Mouse (Mus musculus) retina, postnatal 1 day (tissue): ENCODE results near the gene Mecr.
"Not testable (repeated sequence)": the region's sequence is repeated elsewhere in the genome, so short reads cannot be mapped to it uniquely, and the experiment has no call there.

Experiments
- DNase-seq: peaks from one replicate; pipeline ENCODE4 v3.0.0-alpha.2; 2012

Mecr gene

GRCm38 (mm10) chr4:131843290-131843743 lies at the start of gene Mecr:
Gene Mecr (plus strand): TSS chr4:131843470.
- peak; percentile 94 for DNase-seq

- no peak for DNase-seq
These were observed 46.8 kb upstream of the Mecr start for GRCm38 (mm10) chr4:131796312-131797080.

- no peak for DNase-seq
These were observed 45.8 kb upstream of the Mecr start for GRCm38 (mm10) chr4:131797483-131797882.

- peak; percentile 30 for DNase-seq
These were observed 45.4 kb upstream of the Mecr start for GRCm38 (mm10) chr4:131797920-131798319.

GRCm38 (mm10) chr4:131798968-131799367 lies 44.3 kb upstream of the Mecr start:
- DNase-seq: no peak

- no peak for DNase-seq
These were observed 39.4 kb upstream of the Mecr start for GRCm38 (mm10) chr4:131803846-131804245.

GRCm38 (mm10) chr4:131804732-131805131 lies 38.5 kb upstream of the Mecr start:
- DNase-seq: not testable (repeated sequence)

GRCm38 (mm10) chr4:131805255-131805654 lies 38.0 kb upstream of the Mecr start:
- no peak for DNase-seq

GRCm38 (mm10) chr4:131812458-131812857 lies 30.8 kb upstream of the Mecr start:
- DNase-seq: peak; percentile 42

- no peak for DNase-seq
These were observed 29.5 kb upstream of the Mecr start for GRCm38 (mm10) chr4:131813798-131814197.

- no peak for DNase-seq
These were observed 28.4 kb upstream of the Mecr start for GRCm38 (mm10) chr4:131814869-131815268.

GRCm38 (mm10) chr4:131815774-131816173 lies 27.5 kb upstream of the Mecr start:
- no peak for DNase-seq

GRCm38 (mm10) chr4:131818926-131819325 lies 24.3 kb upstream of the Mecr start:
- DNase-seq: no peak

GRCm38 (mm10) chr4:131821161-131821731 lies 22.0 kb upstream of the Mecr start:
- DNase-seq: peak; percentile 71

- no peak for DNase-seq
These were observed 20.7 kb upstream of the Mecr start for GRCm38 (mm10) chr4:131822583-131822982.

- peak; percentile 75 for DNase-seq
These were observed 18.3 kb upstream of the Mecr start for GRCm38 (mm10) chr4:131824939-131825338.

- peak; percentile 60 for DNase-seq
These were observed 17.4 kb upstream of the Mecr start for GRCm38 (mm10) chr4:131825830-131826229.

GRCm38 (mm10) chr4:131826905-131827304 lies 16.4 kb upstream of the Mecr start:
- DNase-seq: peak; percentile 80

GRCm38 (mm10) chr4:131829123-131829522 lies 14.1 kb upstream of the Mecr start:
- DNase-seq: no peak

- no peak for DNase-seq
These were observed 11.7 kb upstream of the Mecr start for GRCm38 (mm10) chr4:131831546-131832045.

- no peak for DNase-seq
These were observed 10.4 kb upstream of the Mecr start for GRCm38 (mm10) chr4:131832759-131833407.

- peak; percentile 94 for DNase-seq
These were observed 9.2 kb upstream of the Mecr start for GRCm38 (mm10) chr4:131833971-131834609.

- DNase-seq: peak; percentile 68
These were observed 6.9 kb upstream of the Mecr start for GRCm38 (mm10) chr4:131836351-131836881.
